Mouse (Mus musculus) frontal cortex, postnatal 36 days (tissue): ENCODE results near the gene Tet1.
"Not testable (repeated sequence)": the region's sequence is repeated elsewhere in the genome, so short reads cannot be mapped to it uniquely, and the experiment has no call there.

Experiments
- DNase-seq, 2 experiments: peaks; one replicate each; pipeline ENCODE4 v3.0.0; 2022; ENCODE audit warnings: low spot score in 2 of 2

Gene Tet1

DNA sequence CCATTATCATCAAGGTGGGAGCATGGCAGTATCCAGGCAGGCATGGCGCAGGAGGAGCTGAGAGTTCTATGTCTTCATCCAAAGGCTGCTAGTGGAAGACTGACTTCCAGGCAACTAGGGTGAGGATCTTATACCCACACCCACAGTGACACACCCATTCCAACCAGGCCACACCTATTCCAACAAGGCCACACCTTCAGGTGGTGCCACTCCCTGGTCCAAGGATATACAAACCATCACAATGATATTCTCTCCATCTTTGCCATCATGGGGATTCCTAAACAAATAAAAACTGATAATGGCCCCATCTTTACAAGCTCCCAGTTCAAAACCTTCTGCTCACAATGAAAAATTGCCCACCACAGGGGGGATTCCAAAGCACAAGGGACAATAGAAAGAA, at the start of gene Tet1:
Gene Tet1 (minus strand): TSS at position 101 of the 400 bp plus-strand sequence.
- DNase-seq, result not testable (repeated sequence)

DNA sequence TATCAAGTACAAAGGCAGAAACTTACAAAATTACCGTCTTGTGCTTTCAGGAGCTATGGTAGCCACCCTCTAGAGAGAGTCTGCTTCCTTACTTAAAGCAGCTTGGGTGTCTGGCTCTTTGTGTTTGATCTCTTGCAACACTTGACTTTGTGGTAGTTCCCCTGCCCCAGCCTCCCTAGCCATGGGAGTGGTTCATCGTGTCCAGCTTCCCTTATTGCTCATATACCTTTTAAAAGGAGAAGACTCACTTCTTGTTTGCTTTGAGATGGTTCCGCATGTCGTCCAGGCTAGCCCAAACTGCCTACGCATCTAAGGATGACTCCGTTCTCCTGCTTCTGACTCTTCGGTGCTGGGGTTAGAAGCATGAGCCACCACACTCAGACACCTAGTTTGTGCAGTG, 39.8 kb upstream of the Tet1 start:
- DNase-seq, result no peak

DNA sequence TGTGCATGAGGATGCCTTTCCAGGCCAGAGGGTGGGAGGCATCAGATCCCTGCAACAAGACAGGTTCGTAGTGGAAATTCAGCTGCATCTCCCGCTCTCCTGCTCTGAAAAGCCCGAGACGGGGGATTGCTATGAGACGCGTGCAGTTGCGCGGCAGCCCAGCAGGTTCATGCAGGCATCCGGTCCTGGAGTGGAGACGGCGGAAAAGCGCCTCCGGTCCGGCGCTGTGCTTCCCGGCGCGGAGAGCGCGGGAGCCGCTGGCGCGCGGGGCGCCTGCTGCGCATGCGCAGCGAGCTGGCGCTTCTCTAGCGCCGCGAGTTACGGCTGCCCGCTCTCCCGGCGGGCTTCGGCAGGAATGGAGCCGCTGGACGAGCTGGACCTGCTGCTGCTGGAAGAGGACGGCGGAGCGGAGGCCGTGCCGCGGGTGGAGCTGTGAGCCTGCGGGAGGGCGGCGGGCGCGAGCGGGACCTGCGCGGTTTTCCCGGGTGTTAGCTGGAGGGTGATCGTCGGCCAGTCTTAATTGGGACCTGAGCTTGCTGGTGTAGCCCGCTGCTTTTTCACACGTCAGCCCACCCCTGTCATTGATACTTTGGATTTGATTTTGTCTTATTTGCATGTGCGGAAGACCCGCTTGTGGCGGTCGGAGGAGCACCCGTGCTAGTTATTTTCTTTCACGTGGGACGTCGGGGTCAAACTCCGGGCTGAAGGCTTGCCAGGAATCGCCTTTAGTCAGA, 38.1 kb upstream of the Tet1 start, which contains the start of gene Dna2:
Gene Dna2 (plus strand): TSS at position 289 of the 734 bp plus-strand sequence.
- peak; percentile 70 to 79 for DNase-seq

DNA sequence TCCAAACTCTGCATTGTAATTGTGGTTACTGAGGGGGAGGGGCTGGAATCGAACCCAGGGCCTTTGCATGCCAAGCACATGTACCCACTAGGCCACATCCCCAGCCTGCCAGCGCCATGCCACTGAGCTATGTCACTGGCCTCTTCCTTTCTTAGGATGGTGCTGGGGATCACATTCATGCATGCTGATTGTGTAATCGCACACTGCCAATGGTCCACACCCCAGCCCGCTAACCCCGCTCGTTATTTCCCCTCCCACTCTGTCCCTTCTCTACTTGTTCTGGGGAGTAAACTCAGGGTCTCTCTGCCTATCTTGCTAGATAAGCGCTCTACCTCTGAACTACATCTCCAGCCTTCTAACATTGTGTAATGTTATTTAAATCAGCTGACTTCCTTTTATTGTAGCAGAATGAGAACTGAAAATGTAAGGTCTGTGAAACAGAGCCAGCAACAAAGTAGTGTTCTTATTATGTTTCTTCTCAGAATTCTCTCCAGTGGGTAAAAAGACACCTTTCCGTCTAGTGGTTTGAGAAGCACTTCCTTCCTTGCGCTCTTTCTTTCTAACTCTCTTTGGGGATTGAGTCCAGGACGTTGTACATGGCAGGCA, 36.3 kb upstream of the Tet1 start:
- no peak for DNase-seq

DNA sequence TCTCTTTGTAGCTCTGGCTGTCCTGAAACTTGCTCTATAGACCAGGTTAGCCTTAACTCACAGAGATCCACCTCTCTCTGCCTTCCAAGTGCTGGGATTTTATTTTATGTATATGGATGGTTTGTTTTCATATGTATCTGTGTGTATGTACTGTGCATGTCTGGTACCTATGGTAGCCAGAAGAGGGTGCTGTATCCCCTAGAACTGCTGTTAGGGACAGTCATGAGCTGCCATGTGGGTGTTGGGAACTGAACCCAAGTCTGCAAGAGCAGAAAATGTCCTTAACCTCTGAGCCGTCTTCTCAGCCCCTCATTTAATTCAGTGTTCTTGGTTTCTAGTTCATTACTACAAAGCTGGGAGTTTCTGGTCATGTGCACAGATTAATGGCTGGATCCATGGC, 23.6 kb upstream of the Tet1 start:
- no peak for DNase-seq

DNA sequence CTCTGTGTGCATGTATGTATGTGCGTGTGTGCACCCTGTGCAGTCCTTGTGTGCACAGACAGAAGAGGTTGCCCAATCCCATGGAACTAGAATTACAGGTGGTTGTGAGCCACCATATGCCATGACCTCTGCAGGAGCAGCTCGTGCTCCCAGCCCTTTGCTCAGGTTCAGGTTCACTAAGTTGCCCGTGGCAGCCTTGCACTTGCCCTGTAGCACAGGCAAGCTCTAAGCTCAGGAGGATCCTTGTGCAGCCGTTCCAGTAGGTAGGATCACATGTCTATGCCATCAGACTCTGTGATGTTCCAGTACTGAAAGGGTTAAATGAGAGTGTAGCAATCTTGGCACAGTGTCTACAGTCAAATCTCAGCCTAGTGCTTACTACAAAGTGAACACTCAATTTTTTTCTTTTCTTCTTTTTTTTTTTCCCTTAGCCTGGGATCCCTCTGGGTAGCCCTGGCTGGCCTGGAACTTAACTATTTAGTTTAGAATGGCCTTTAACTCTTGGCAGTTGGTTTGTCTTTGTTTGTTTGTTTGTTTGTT, 15.4 kb upstream of the Tet1 start:
- no peak for DNase-seq

DNA sequence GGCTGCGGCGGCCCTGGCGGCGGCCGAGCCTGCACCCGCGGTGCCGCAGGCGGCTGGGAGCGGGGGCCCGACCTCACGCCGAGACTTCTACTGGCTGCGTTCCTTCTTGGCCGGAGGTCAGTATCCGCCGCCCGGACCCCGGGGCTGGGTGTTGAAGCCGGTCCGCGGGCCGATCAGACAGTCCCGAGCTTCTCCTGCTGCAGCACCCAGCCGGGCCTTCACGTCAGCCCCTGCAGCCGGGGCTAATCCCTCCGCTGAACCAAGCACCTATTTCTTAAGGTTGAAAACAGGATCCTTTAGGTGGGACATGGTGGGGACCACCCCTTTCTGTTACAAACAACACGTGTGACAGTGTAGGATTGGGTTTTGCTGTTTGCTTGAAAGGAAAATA, 12.0 kb upstream of the Tet1 start:
- no peak for DNase-seq

DNA sequence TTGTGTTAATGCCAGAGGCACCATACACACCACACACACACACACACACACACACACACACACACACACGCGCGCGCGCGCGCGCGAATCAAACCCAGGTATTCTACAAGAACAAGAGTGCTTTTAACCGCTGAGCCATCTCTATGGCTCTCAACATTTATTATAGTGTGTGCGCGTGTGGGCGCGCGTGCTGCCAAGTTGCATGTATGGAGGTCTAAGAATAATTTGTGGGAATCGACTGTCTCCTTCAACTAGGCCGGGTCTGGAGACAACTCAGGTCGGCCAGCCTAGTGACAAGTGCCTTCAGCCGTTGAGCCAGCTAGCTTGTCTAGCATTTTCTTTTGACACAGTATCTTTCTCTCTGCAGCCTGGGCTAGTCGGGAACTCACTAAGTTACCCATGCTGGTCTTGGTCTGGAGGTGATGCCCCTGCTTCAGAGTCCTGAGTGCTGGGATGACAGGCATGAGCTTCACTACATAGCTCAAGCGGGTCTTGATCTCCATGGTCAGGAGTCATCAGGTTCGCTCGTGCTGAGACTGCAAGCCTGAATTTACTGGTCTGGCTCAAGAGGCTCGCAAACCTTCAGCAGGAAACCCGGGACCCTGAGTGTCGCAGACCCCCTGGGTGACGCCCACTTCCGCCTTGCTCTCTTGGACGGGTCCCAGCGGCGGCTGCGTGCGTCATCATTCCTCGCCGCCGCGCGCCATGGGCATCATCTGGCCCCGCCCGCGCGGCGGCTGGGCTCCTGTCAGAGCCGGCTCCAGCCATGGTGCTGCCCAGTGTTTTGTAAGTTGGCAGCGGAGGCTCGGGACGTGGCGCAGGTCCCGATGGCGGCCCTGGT, 11.3 kb upstream of the Tet1 start, which contains the start of gene Slc25a16:
Gene Slc25a16 (plus strand): TSS at position 709 of the 841 bp plus-strand sequence.
- DNase-seq, result peak; percentile 92 to 95

DNA sequence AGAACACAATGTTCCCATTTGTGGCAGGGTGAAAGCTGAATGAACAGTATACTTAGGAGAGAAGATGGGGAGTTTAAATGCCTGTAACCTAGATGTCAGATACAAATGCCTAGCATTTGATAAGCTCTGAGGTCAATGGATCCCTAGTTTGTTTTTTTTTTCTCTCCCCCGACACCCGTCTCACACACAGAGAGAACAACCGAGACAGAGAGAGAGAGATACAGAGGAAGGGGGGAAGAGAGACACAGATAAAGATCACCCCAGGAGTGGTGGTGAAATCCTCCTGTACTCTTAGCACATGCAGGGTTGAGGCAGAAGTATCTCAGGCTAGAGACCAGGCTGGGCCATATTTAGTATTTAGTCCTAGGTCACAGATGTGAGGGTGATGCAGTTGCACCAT, 10.2 kb upstream of the Tet1 start:
- no peak for DNase-seq

DNA sequence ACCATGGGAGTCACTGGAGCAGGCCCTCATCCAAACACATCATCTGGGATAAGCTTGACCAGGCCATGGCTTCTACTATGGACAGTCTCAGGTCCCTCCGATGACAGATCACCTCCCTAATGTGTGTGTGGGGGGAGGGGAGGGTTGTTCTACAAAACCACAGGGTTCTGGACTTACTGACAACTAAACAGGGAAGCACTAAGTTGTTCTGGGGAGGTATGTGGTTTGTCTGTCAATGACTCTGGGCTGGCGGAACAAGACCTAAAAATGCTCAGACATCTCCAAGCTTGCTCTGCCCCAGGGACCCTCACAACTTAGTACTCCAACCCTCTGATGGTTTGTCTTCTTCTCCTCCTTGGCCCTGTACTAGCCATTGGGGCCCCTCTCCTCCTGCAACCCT, 2.3 kb upstream of the Tet1 start:
- DNase-seq, result no peak

DNA sequence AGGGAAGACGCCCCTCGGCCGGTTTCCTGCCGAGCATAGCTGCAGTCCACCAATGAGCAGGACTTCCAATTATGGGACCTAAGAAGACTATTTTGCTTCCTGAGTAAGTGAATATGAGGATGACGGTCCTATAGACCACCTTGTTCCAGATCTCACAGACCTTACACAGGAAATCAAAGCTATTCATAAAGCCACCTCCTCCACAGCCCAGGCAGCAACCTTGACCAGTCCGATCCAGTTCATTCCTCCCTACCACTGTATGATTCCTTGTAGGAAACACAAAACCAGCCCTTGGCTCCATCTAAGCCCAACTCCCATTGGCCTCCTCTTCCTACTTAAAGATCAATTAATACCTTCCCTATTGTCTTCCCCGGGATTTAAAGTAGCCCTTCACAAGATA, 2.5 kb downstream of the Tet1 start:
- no peak for DNase-seq

DNA sequence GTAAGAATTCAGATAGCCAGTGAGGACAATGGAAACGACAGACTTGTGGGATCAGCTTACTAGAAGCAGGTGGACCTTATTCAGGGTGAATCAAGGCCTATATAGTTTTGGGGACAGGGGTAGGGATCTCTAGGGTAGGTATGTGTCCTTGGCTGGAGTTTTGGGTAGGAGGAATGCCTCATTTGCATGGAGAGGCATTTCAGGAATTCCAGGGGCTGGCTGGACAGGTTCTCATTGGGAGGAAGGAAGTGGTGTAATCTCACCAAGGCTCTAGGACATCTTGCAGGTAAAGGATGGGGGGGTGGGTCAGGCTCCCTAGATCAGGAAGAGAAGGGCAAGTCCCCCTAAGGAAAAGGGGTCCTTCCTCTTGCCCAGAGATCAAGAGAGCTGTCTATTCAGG, 6.0 kb downstream of the Tet1 start:
- no peak for DNase-seq

DNA sequence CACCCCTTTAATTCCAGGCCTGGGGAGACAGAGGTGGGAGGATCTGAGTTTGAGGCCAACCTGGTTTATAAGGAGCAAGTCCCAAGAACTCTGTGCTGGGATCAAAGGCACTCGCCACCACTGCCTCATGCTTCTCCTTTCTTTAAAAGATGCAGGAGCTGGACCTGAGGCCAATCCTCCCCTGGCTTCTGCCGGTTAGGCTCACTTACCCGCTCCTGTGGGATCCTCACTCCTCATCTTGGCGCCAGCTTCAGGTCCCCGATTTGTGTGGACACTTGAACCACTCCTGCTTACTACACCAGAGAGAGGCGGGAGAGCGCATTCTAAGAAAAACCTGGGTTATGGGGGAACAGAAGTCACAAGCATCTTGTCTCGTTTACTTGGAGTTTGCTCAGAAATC, 7.0 kb downstream of the Tet1 start:
- DNase-seq, result no peak

DNA sequence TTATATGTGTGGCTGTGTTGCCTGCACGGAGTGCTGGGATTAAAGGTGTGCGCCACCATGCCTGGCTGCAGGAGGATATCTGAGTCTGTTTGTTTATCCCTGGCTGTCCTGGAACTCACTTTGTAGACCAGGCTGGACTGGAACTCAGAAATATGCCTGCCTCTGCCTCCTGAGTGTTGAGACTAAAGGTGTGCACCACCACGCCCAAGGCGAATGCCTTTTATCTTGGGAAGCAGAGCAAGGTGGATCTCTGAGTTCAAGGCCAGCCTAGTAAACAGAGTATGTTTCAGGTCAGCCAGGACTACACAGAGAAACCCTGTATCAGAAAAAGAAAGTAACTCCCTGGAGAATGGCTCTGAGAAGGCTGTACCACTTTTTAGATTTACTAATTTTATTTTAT, 8.7 kb downstream of the Tet1 start:
- no peak for DNase-seq

DNA sequence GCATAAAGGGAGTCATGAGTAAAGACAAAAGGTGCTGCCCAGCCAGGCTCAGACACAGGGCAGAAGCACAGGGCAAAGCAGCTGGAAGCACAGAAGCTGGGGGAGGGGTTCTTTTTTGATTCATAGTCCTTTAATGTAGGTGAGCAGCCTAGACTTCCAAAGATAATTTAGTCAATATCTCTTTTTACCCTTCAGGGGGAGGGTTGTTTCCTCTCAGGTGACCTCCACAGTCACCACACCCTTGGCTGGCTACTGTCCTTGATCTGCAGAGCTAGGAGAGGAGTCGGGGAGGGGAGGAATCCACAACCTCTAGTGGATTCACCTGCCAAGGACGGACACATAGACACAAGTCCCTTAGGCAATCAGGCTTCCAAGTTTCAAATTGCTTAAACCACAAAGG, 10.7 kb downstream of the Tet1 start:
- no peak for DNase-seq

DNA sequence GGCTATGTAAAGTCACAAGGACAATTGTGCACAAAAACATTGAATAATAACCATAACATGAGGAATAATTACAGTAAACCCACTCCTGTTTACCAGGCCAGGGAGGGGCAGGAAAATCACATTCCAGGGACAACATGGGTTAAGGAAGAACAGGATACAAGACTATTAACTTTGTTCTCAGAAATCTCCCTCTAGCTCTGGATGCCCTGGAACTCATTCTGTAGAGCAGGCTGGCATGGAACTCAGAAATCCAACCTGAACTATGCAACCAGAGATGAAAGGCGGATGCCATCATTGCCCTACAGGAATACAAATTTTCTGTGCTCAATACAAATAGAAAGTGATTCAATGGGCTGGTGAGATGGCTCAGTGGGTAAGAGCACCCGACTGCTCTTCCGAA, 11.4 kb downstream of the Tet1 start:
- DNase-seq, result no peak

DNA sequence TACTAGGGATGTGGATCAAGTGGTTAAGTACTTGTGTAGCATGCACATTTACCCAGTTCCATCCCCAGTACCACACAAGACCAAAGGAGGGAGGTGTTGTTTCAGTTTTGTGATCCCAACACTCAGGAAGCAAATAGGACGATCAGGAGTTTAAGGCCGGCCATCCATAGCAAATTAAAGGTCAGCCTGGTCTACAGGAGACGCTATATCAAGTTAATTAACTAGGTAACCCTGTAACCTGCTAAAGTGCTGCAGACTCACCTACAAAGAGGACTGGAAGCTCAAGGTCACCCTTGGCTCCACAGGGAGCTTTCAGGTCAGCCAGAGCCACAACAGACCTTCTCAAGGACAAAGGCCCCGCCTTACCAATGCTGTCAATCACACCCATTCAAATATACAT, 12.0 kb downstream of the Tet1 start:
- DNase-seq, result no peak

DNA sequence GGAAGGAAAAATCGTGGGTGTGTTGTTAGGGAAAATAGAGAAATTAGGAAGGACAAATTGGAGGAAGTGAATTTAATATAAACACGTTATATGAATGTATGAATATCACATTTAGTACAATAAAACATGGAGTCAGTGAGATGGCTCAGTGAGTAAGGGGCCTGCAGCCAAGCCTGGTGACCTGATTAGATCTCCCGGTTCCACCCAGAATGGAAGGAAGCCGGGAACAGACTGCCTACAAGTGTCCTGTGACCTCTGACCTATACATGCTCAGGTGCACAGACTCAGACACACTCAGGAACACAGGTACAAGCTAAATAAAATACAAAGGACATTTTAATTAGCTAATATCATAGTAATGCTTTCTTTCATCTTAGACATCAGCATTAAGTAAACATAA, 12.8 kb downstream of the Tet1 start:
- no peak for DNase-seq

DNA sequence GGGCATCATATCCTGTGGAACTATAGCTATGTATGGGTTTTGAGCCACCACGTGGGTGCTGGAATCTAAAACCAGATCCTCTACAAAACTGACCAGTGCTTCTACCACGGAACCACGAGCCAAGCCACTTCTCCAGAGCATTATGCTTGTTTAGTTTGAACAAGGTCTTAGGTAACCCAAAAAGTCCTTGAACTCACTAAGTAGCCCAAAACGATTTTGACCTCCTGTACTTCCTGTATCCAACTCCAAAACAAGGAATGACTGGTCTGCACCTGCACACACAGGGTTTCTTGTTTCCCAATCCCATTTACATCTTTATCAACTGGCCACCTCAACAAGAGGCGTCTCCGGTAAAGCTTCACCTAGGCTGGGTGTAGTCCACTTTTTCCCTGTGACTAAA, 13.4 kb downstream of the Tet1 start:
- no peak for DNase-seq

DNA sequence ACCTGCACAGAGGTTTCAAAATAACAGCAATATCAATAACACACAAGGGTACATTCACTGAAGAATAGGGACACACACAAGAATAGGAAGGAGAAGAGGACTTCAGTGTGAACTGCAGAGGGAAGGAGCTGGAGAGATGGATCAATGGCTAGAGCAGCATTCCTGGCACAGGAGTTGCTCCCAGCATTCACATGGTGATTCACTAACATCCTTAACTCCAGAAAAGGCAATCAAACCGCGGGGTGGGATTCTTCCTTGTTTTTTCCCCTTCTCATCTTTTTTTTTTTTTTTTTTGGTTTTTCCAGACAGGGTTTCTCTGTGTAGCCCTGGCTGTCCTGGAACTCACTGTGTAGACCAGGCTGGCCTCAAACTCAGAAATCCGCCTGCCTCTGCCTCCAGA, 14.3 kb downstream of the Tet1 start:
- DNase-seq, result no peak

DNA sequence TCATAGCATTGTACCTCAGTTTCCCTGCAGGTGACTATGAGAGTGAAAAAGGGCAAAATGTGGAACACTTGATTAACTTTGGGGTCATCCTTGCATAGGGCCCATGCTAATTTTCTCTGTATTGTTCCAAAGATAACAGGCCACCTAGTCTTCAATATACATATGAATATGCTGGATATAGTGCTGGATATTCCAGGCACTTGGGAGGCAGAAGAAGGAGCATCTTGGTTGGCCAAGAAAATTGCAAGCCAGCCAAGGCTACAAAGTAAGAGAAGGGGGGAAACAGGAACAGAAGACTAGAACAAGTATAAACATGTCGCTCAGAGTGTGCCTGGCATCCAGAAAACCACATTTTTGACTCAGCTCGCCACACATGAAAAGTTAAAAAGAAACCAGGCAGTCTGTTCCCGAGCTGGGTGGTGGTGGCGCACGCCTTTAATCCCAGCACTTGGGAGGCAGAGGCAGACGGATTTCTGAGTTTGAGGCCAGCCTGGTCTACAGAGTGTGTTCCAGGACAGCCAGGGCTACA, 15.4 kb downstream of the Tet1 start:
- DNase-seq, result no peak

DNA sequence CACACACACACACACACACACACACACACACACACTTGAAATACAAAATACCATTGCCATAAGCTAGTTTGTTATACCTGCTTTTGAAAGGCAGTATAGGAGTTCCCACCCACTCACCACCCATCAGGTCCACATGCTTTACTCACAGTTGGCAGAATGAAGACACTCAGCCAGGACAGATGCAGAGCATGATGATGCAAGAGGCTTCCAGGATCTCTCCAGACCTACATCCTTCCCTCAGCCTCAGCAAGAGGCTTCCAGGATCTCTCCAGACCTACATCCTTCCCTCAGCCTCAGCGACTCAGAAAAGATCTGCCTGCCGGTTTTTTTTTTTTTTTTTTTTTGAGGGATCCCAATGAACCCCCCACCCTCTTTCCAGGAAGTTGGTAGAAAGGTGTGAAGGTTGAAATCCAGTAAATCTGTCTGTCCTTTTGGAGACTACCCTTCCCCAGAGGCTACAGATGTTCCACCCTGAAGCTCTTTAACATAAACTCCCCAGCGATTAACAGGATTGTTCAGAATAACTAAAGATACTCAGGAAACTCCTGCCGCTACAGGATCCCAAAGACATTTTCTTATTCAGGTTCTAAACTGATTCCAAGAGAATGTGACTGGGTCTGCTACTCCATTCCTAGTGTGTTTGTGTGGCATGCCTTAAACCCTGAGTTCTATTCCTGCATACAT, 16.1 kb downstream of the Tet1 start:
- no peak for DNase-seq
